Mouse (Mus musculus) cerebellum, postnatal 4 days (tissue): ENCODE data around the gene Scgb2b19.
"Not testable (repeated sequence)": the region's sequence is repeated elsewhere in the genome, so short reads cannot be mapped to it uniquely, and the experiment has no call there.

Experiments used
- DNase-seq, 2 experiments: peaks; one replicate each; pipeline ENCODE4 v3.0.0; 2022; ENCODE audit warnings: low spot score in 2 of 2, mixed read lengths in 1 of 2

Gene Scgb2b19

DNA sequence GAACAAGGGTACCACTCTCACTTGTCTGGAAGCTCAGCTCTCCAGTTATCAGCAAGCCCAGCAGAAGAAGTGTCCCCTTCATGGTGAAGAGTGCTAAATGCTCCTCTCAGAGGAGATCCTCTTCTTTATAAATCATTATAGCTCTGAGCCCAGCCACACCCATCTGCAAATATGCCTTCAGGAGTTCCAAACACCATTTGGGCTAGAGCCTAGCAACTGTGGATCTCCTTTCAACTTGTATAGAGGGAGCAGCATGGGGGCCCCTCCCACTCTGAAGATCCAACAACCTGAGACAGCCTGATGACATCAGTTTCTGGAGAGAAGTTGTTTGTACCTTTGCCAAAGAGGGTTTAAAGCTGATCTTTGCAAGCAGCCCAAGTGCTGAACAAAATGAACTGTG is at the start of gene Scgb2b19:
Gene Scgb2b19, minus strand, starts transcription at position 101 of the 400 bp plus-strand sequence.
- DNase-seq = not testable (repeated sequence)

DNA sequence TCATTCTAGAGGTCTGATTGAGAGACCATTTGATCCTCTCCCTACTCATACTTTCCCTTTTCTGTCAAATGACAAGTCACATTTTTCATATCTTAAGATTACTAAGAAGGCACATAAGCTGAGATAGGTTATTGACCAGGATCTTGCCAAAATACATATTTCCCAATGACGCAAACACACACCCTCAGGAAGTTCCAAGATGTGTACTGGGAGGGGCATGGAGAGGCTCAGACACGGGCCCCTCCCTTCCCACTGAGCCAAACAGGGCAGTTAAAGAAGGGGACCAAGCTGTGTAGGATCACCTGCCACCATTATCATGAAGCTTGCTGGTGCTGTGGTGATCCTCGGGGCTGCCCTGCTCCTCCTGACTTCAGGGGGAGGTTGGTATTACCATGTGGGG is 6.9 kb upstream of the Scgb2b19 start, which contains the start of gene Scgb1b19:
Gene Scgb1b19, plus strand, starts transcription at position 301 of the 400 bp plus-strand sequence.
- DNase-seq = not testable (repeated sequence)
